Mouse (Mus musculus) neutrophil, adult 5-6 weeks (primary cell): ENCODE results near the gene Olfr1389. TPM values are rescaled to one million over a fixed set of nuclear protein-coding genes. Genes with fewer than 3 reads are reported as not detected.
"Not testable (repeated sequence)": the region's sequence is repeated elsewhere in the genome, so short reads cannot be mapped to it uniquely, and the experiment has no call there.

ENCODE experiments used
- ATAC-seq: fragments of 151-379, 151-347 bp; 2 replicates; pipeline ENCODE4 v1.8.0; 2017; ENCODE audit warnings: mild to moderate bottlenecking, moderate TSS enrichment; ENCODE audit not compliant: insufficient number of reproducible peaks, poor library complexity, low FRiP score, severe bottlenecking; ENCODE audit errors: extremely low read depth
- total RNA-seq: library from RNA; stranded (forward); fragments of 200-1000 nt; gene quantifications from 2 replicates; pipeline ENCODE4 v1.2.3, GENCODE M21; 2017

Gene Olfr1389
- total RNA-seq = not detected in 2 replicates

DNA sequence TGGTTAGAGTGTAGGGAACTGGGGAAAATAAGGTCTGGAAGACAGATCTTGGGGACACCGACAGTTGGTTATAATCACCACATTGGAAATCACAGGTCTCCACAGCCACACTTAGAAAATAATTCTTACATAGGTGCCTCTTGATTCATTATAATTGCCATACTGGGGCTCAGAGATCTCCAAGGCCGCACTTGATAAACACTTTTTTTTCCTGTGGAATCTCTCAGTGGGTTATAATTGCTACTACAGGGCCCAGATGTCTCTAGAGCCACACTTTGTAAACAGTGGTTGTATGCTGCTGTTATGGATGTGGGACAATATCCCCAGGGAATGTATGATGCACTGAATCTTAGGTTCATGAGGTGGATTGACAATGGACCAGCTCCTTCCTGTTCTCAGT, at the start of gene Olfr1389:
Olfr1389 (plus strand) TSS at position 301 of the 400 bp plus-strand sequence.
- ATAC-seq = no peak

DNA sequence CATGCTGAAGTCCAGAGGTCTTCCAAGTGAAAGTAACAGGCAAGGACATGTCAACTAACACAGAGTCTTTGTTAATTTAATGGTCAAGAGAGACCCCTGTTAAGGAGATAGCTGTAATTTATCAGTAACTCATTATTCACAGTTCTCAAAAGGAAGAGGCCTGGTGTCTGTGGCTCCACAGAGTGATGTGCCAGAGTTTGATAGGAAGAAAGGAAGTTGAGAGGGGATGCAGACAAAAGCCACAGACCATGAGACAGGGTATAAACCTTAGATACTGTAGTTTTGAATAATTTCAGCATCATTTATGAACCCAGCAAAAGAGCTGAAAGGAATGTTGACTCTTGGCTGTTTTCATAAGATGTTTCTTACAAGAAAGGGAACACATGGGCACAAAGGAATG, 39.7 kb upstream of the Olfr1389 start:
- ATAC-seq = no peak

DNA sequence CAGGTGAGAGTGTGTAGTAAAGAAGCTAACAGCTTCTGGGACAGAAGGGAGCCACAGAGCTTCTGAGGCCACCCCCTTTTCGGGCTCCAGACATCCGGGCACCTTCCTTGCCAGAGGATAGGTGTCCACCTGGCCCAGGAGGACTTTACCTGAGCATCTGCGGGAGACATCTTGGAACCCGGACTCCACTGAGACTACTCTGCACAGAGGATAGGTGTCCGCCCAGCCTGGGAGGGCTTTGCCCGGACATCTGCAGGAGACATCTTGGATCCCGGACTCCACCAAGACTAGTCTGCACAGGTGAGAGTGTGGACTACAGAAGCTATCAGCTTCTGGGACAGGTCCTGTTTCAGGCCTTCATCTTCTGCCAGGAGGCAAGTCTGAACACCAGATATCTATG, 36.7 kb upstream of the Olfr1389 start:
- not testable (repeated sequence) for ATAC-seq

DNA sequence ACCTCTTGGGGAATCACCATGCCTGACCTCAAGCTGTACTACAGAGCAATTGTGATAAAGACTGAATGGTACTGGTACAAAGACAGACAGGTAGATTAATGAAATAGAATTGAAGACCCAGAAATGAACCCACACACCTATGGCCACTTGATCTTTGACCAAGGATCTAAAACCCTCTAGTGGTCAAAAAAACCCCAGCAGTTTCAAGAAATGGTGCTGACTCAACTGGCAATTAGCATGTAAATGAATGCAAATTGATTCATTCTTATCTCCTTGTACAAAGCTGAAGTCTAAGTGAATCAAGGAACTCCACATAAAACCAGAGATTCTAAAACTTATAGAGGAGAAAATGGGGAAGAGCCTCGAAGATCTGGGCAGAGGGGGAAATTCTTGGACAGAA, 30.2 kb upstream of the Olfr1389 start:
- ATAC-seq = not testable (repeated sequence)

DNA sequence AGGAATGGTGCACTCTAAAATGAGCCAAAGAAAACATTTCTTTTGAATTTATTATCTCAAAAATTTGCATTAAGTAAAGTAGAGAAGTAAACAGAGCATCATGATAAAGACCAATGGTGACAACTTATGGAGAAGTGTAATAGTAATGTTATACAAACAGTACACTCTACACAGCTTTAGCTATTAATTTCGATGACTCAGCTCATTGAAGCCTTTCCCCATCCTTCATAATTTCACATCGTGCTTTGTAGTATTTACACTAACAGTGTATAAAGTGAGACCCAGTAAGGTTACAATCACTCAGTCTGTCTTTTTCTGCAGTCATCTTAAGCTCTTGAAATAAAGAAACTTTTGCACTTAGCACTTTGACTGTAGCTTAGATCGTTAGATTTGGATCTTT, 16.1 kb upstream of the Olfr1389 start:
- ATAC-seq = no peak

DNA sequence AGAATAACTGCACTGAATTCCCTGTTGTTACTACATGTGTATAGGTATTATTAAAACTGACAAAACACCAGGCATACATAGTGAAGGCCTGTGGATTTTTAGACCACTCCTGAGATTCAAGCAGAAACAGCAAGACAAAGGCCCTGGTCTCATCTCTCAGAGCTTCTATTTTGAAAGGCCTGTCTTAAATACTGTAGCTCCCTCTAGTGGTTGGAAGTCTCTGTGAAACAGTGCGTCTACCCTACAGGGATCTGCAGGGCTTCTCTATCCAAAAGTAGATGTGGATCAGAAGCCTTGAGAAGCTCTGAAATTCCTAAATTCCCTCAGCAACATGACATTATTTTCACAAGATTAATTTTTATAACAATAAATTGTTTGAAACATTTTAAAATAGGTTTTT, 12.3 kb upstream of the Olfr1389 start:
- no peak for ATAC-seq

DNA sequence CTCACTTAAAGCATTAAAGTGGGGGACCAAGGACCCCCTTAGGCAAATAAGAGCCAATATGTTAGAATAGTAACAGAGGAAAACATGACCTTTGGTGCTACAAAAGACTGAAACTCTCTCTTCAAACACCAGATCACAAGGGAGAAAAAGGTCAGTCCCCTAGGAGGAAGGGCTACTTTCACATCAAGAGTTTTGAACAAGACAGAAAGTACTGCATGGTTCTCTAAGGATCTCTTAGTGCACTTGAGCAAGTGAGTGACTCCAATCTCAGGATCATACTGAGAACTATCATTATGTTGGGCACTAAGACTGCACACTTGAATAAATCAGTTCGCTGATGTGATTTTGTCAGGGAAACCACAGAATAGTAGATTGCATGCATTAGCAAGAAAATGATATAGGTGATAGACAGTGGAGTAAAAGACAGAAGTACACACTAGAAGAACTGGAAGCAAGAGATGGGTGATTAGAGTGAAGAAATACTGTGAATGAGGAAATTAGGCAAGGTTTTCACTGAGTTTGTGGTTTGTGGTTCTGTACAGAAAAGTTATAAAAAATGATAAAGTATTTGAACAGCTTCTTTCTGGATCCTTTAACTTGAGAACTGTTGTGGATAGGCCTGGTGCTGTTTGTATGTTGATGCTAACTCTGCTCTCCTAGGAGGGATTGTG, 2.5 kb downstream of the Olfr1389 start:
- no peak for ATAC-seq

DNA sequence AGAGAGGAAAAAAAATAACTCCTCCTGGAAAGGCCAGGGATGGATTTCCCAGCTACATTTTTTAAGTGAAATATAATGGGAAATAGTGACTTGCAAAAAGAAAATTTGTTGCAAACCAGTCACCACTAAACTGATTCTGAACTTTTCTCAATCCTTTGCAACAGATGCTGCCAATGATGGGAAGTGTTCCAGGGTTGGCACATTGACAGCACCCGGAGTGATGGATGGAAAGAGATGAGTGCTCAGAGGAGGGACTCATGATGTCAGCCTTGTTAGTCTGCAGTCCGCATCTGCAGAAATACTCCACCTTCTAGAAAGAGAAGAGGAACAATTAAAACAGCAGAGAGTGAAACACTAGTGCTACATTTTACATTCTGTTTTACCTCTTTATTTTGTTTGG, 6.8 kb downstream of the Olfr1389 start:
- no peak for ATAC-seq

DNA sequence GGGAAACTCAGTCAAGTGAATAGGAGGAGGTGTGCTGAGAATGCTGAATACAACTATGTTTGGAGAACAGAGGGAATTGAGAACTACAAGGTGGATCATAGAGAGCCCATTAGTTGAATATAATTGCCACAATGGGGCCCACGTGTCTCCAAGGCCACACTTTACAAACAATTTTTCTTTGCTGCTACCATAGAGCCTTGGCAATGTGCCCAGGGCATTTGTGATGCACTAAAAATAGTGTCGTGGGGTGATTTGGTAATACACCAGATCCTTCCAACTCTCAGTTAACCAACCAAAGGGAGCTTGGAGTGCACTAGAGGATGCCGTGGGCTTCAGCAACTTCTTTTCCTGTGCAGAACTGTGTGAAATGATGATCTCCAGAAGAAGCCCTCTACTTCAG, 13.5 kb downstream of the Olfr1389 start, which contains the start of gene Olfr1388:
Olfr1388 (plus strand) TSS at position 214 of the 400 bp plus-strand sequence.
- ATAC-seq = no peak

DNA sequence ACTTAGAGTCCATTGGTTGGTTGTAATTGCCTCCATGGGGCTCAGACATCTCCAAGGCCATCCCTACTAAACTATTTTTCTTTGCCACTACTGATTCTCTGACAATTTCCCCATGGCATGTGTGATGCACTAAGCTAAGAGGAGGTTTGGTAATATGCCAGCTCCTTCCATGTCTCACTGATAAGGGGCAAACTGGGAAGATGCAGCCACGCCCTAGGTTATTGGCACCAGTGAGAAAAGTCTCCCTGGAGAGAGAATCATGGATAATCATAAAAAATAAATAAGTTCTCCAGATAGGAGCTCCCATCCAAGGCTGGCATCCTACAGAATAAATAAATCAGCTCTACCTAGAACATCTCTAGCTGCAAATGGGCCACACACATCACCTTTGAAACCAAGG, 32.2 kb downstream of the Olfr1389 start, which contains the start of gene Olfr1387:
Olfr1387 (plus strand) TSS at position 301 of the 400 bp plus-strand sequence.
- ATAC-seq = no peak

DNA sequence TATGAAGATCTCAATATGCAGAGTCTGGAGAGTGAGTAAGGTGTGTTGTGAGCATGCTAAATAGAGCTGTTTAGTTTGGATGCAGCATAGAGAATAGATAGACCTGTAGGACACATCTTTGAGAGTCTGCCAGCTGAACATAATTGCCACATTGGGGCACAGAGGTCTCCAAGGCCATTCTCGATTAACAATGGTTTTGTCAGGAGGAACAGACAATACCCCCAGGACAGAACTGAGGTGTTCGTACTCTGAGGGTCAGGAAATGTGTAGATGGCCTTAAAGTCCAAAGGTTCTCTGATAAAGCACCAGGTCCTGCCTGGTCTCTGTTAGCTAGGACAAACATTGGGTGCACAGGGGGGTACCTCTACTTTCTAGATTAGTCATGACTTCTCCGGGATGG, 41.9 kb downstream of the Olfr1389 start, which contains the start of gene Olfr1386:
Olfr1386 (plus strand) TSS at position 301 of the 400 bp plus-strand sequence.
- not testable (repeated sequence) for ATAC-seq

Other genes starting within 250 kb of the Olfr1389 start
- gene Btnl9, start 235.9 kb upstream of the Olfr1389 start, total RNA-seq = 0.12 and 0.37 TPM in 2 replicates
- 91.8 and 106 TPM in 2 replicates for gene Zfp62, start 219.8 kb upstream of the Olfr1389 start, total RNA-seq
- gene Mgat1, start 178.9 kb upstream of the Olfr1389 start, total RNA-seq = 118 and 134 TPM in 2 replicates
- gene Olfr1393, start 144.8 kb upstream of the Olfr1389 start, total RNA-seq = 0.23 and 0.98 TPM in 2 replicates
- 0.49 and 0.58 TPM in 2 replicates for gene Olfr1392, start 137.8 kb upstream of the Olfr1389 start, total RNA-seq
- gene Olfr10, start 118.3 kb upstream of the Olfr1389 start, total RNA-seq = not detected in 2 replicates
- gene Olfr1391, start 100.3 kb upstream of the Olfr1389 start, total RNA-seq = not detected in 2 replicates
- not detected in 2 replicates for gene Olfr1390, start 87.9 kb upstream of the Olfr1389 start, total RNA-seq
- 1.5 and 1.9 TPM in 2 replicates for gene Olfr1388, start 13.6 kb downstream of the Olfr1389 start, total RNA-seq
- not detected in 2 replicates for gene Olfr1387, start 32.3 kb downstream of the Olfr1389 start, total RNA-seq
- gene Olfr1386, start 42.0 kb downstream of the Olfr1389 start, total RNA-seq = not detected in 2 replicates
- 0.35 and 0.37 TPM in 2 replicates for gene Olfr1385, start 66.0 kb downstream of the Olfr1389 start, total RNA-seq
- gene Olfr1384, start 83.7 kb downstream of the Olfr1389 start, total RNA-seq = not detected in 2 replicates
- gene Olfr1383, start 96.6 kb downstream of the Olfr1389 start, total RNA-seq = 0.12 TPM in 1 of 2 replicates, not detected in the other
- not detected in 2 replicates for gene Olfr1382, start 105.2 kb downstream of the Olfr1389 start, total RNA-seq
- 0.12 TPM in 1 of 2 replicates, not detected in the other for gene Olfr1381, start 120.4 kb downstream of the Olfr1389 start, total RNA-seq
- not detected in 2 replicates for gene Olfr1380, start 133.8 kb downstream of the Olfr1389 start, total RNA-seq
- gene Flt4, start 186.2 kb downstream of the Olfr1389 start, total RNA-seq = not detected in 2 replicates
- not detected in 2 replicates for gene Scgb3a1, start 240.5 kb downstream of the Olfr1389 start, total RNA-seq